Mouse (Mus musculus) bone marrow macrophage, adult 2 months (primary cell): Measurements from ENCODE around the gene Panx2. TPM values are rescaled to one million over a fixed set of nuclear protein-coding genes. Genes with fewer than 3 reads are reported as not detected.

Experiments
- H3K27ac ChIP-seq: 2 replicates; pipeline ENCODE4 v1.5.1; 2012; ENCODE audit warnings: low read depth, low read length; ENCODE audit not compliant: insufficient read depth
- H3K4me1 ChIP-seq: 2 replicates; pipeline ENCODE4 v1.6.1; 2012; ENCODE audit warnings: low read length; ENCODE audit not compliant: control insufficient read depth, insufficient read depth
- H3K4me3 ChIP-seq: 2 replicates; pipeline ENCODE4 v1.5.1; 2012; ENCODE audit warnings: mild to moderate bottlenecking, low read length, moderate library complexity; ENCODE audit not compliant: insufficient read depth
- CTCF ChIP-seq: IDR thresholded peaks from 2 replicates; pipeline ENCODE4 v1.5.1; 2012; ENCODE audit warnings: low read depth, mild to moderate bottlenecking, low read length, moderate library complexity
- POLR2A ChIP-seq: IDR thresholded peaks from 2 replicates; pipeline ENCODE4 v1.6.1; 2012; ENCODE audit warnings: mild to moderate bottlenecking, low read depth, low read length, borderline replicate concordance
- polyA plus RNA-seq: library from polyadenylated mRNA; stranded (reverse); fragments of >200 nt; gene quantifications from 2 replicates; pipeline ENCODE4 v1.2.4, GENCODE M21; 2012; ENCODE audit not compliant: missing spikeins, insufficient read depth, insufficient read length

The Panx2 gene
- polyA plus RNA-seq, 1 experiment, result not detected

GRCm38 (mm10) chr15:89090662-89091061 lies 31.1 kb downstream of the Panx2 start:
- Histone ChIP-seq H3K27ac (no peak overlapping the region), H3K4me3 (no peak overlapping the region), H3K4me1 (peaks cover 9% of the 10 kb centered on the region)
- no peak for TF ChIP-seq CTCF

GRCm38 (mm10) chr15:89092181-89092580 lies 32.6 kb downstream of the Panx2 start:
- Histone ChIP-seq H3K4me1 (peaks cover 9% of the 10 kb centered on the region), H3K27ac (no peak overlapping the region), H3K4me3 (no peak overlapping the region)
- TF ChIP-seq POLR2A (no peak), CTCF (no peak)

- no peak overlapping the region for H3K27ac ChIP-seq
- H3K4me3 ChIP-seq, result no peak overlapping the region
- TF ChIP-seq CTCF (no peak), POLR2A (no peak)
- no peaks in the 10 kb centered on the region for H3K4me1 ChIP-seq
These were observed 37.9 kb downstream of the Panx2 start for GRCm38 (mm10) chr15:89097450-89097849.

- TF ChIP-seq CTCF, result no peak
- no peak for TF ChIP-seq POLR2A
- Histone ChIP-seq H3K4me3 (no peak overlapping the region), H3K4me1 (no peaks in the 10 kb centered on the region), H3K27ac (no peak overlapping the region)
These were observed 39.1 kb downstream of the Panx2 start for GRCm38 (mm10) chr15:89098616-89099015.

- no peak for TF ChIP-seq POLR2A
- no peak for TF ChIP-seq CTCF
These were observed 41.3 kb downstream of the Panx2 start for GRCm38 (mm10) chr15:89100823-89101222.

GRCm38 (mm10) chr15:89102646-89103045 lies 43.1 kb downstream of the Panx2 start:
- TF ChIP-seq CTCF (no peak), POLR2A (no peak)
- no peak overlapping the region for H3K27ac ChIP-seq
- H3K4me1 ChIP-seq, result no peaks in the 10 kb centered on the region
- H3K4me3 ChIP-seq, result no peak overlapping the region

More at GRCm38 (mm10) chr15:89100823-89101222, 41.3 kb downstream of the Panx2 start:
- no peaks in the 10 kb centered on the region for H3K4me1 ChIP-seq
- H3K27ac ChIP-seq, result no peak overlapping the region
- no peak overlapping the region for H3K4me3 ChIP-seq

- Histone ChIP-seq H3K4me3 (no peak overlapping the region), H3K27ac (no peak overlapping the region), H3K4me1 (no peaks in the 10 kb centered on the region)
- TF ChIP-seq CTCF, result no peak
- TF ChIP-seq POLR2A, result no peak
These were observed 44.4 kb downstream of the Panx2 start for GRCm38 (mm10) chr15:89103921-89104320.

- TF ChIP-seq POLR2A, result no peak
- TF ChIP-seq CTCF, result no peak
- Histone ChIP-seq H3K4me3 (no peak overlapping the region), H3K27ac (no peak overlapping the region), H3K4me1 (no peaks in the 10 kb centered on the region)
These were observed 44.9 kb downstream of the Panx2 start for GRCm38 (mm10) chr15:89104425-89104824.

GRCm38 (mm10) chr15:89106073-89106472 lies 46.5 kb downstream of the Panx2 start:
- H3K4me1 ChIP-seq, result no peaks in the 10 kb centered on the region
- H3K4me3 ChIP-seq, result no peak overlapping the region
- TF ChIP-seq CTCF (no peak), POLR2A (no peak)
- H3K27ac ChIP-seq, result no peak overlapping the region

GRCm38 (mm10) chr15:89106976-89107375 lies 47.4 kb downstream of the Panx2 start:
- TF ChIP-seq POLR2A (no peak), CTCF (no peak)
- H3K27ac ChIP-seq, result no peak overlapping the region
- H3K4me3 ChIP-seq, result no peak overlapping the region
- no peaks in the 10 kb centered on the region for H3K4me1 ChIP-seq

- H3K4me3 ChIP-seq, result no peak overlapping the region
- TF ChIP-seq CTCF, result no peak
- TF ChIP-seq POLR2A, result no peak
- no peak overlapping the region for H3K27ac ChIP-seq
- no peaks in the 10 kb centered on the region for H3K4me1 ChIP-seq
These were observed 50.6 kb downstream of the Panx2 start for GRCm38 (mm10) chr15:89110147-89110546.
